Mouse (Mus musculus) heart, postnatal 0 days (tissue): ENCODE measurements around the gene Pth1r.

Experiments
- CTCF ChIP-seq: IDR thresholded peaks from 2 replicates; pipeline ENCODE4 v1.5.1; 2016; ENCODE audit warnings: antibody characterized with exemption, control low read depth, low read depth
- EP300 ChIP-seq: IDR thresholded peaks from 2 replicates; pipeline ENCODE4 v1.6.1; 2016; ENCODE audit warnings: antibody characterized with exemption, low read depth

- no peak for TF ChIP-seq CTCF
- TF ChIP-seq EP300: no peak; the same call in 1 of the 2 replicates
Observed at GRCm38 (mm10) chr9:110683574-110684099, 63.3 kb downstream of the Pth1r start.
